Mouse (Mus musculus) stomach, embryonic 16.5 days (tissue): ENCODE data around the gene Cx3cr1. TPM values are rescaled to one million over a fixed set of nuclear protein-coding genes. Genes with fewer than 3 reads are reported as not detected.

ENCODE experiments used
- ATAC-seq: fragments of 200-750 bp; cut with Nextera tagmentation; 2 replicates; pipeline ENCODE4 v1.8.0; 2017; ENCODE audit warnings: moderate number of reproducible peaks, moderate TSS enrichment; ENCODE audit not compliant: insufficient read depth, low FRiP score
- H3K27ac ChIP-seq: fragments of 300-500 bp; sonication (generic); 2 replicates; pipeline ENCODE4 v1.5.1; 2014; ENCODE audit warnings: low read length
- H3K27me3 ChIP-seq: fragments of 300-500 bp; sonication (generic); 2 replicates; pipeline ENCODE4 v1.6.1; 2014; ENCODE audit warnings: low read length, control low read depth, mixed read lengths; ENCODE audit not compliant: control insufficient read depth, insufficient read depth
- H3K36me3 ChIP-seq: fragments of 300-500 bp; sonication (generic); 2 replicates; pipeline ENCODE4 v1.6.1; 2014; ENCODE audit warnings: low read length; ENCODE audit not compliant: control insufficient read depth, insufficient read depth
- H3K4me1 ChIP-seq: fragments of 300-500 bp; sonication (generic); 2 replicates; pipeline ENCODE4 v1.6.1; 2014; ENCODE audit warnings: low read length, control low read depth, mixed read lengths; ENCODE audit not compliant: control insufficient read depth, insufficient read depth
- H3K4me2 ChIP-seq: fragments of 300-500 bp; sonication (generic); 2 replicates; pipeline ENCODE4 v1.6.1; 2014; ENCODE audit warnings: low read depth, low read length, mixed read lengths
- H3K4me3 ChIP-seq: fragments of 300-500 bp; sonication (generic); replicated peaks from 2 replicates; pipeline ENCODE4 v1.5.1; 2014; ENCODE audit warnings: mild to moderate bottlenecking, low read length
- H3K9ac ChIP-seq: fragments of 300-500 bp; sonication (generic); 2 replicates; pipeline ENCODE4 v1.6.1; 2014; ENCODE audit warnings: low read length
- H3K9me3 ChIP-seq: fragments of 300-500 bp; sonication (generic); replicated peaks from 2 replicates; pipeline ENCODE4 v1.6.1; 2016; ENCODE audit warnings: low read length, control low read depth; ENCODE audit not compliant: control insufficient read depth
- WGBS: fragments of 180-500 bp; shearing (Covaris S2); extraction: QIAGEN DNeasy Blood & Tissue Kit; methylation state at CpG from one replicate; pipeline ENCODE4 v1.1.7; 2014; 5-methylcytosine and 5-hydroxymethylcytosine counted together
- polyA plus RNA-seq: library from polyadenylated mRNA; unstranded; fragments of >200 nt; fragmentation: Nextera tagmentation; extraction: Ambion mirVana; gene quantifications from 2 replicates; pipeline ENCODE4 v1.2.1, GENCODE M21; 2015

Cx3cr1 gene
- polyA plus RNA-seq, 1 experiment from 2014 or later, result 15.2 TPM

- peak within 1 kb of the TSS; percentile 90 for H3K9ac ChIP-seq
- peak within 1 kb of the TSS; percentile 85 for H3K4me2 ChIP-seq
- whole genome bisulfite sequencing, result 4% methylated on average over 34 of the region's 34 CpGs
- no peaks in the 10 kb centered on the region for H3K27me3 ChIP-seq
- H3K4me3 ChIP-seq, result peak within 1 kb of the TSS; percentile 87
- ATAC-seq, result peak; percentile 99
- no peaks in the 10 kb centered on the region for H3K36me3 ChIP-seq
- H3K27ac ChIP-seq, result peak within 1 kb of the TSS; percentile 84
- H3K9me3 ChIP-seq, result no peaks in the 10 kb centered on the region
- peaks cover 14% of the 10 kb centered on the region for H3K4me1 ChIP-seq
These were observed 175.2 kb downstream of the Cx3cr1 start, which contains the start of gene Wdr48 for GRCm38 (mm10) chr9:119894339-119895009. Gene Wdr48 (plus strand): TSS chr9:119894878.

- no peak overlapping the region for H3K9ac ChIP-seq
- WGBS, result 87% methylated on average over 5 of the region's 5 CpGs
- H3K36me3 ChIP-seq, result no peaks in the 10 kb centered on the region
- H3K27me3 ChIP-seq, result no peaks in the 10 kb centered on the region
- H3K27ac ChIP-seq, result no peak overlapping the region
- no peak for ATAC-seq
- H3K9me3 ChIP-seq, result no peaks in the 10 kb centered on the region
- peak overlapping the region; percentile 78; the same call in 1 of the 2 replicates for H3K4me2 ChIP-seq
- no peak overlapping the region for H3K4me3 ChIP-seq
- peaks cover 14% of the 10 kb centered on the region for H3K4me1 ChIP-seq
These were observed 175.8 kb downstream of the Cx3cr1 start for GRCm38 (mm10) chr9:119893881-119894280.

- H3K4me3 ChIP-seq, result no peak overlapping the region
- 43% methylated on average over 2 of the region's 2 CpGs for WGBS
- no peak for ATAC-seq
- H3K36me3 ChIP-seq, result no peaks in the 10 kb centered on the region
- H3K9ac ChIP-seq, result no peak overlapping the region
- H3K4me2 ChIP-seq, result no peak overlapping the region
- no peak overlapping the region for H3K27ac ChIP-seq
- H3K9me3 ChIP-seq, result no peaks in the 10 kb centered on the region
- peaks cover 8% of the 10 kb centered on the region for H3K4me1 ChIP-seq
- H3K27me3 ChIP-seq, result no peaks in the 10 kb centered on the region
These were observed 179.0 kb downstream of the Cx3cr1 start for GRCm38 (mm10) chr9:119890692-119891091.

- H3K27me3 ChIP-seq, result no peaks in the 10 kb centered on the region
- H3K4me1 ChIP-seq, result peaks cover 5% of the 10 kb centered on the region
- ATAC-seq, result no peak
- 84% methylated on average over 9 of the region's 9 CpGs for WGBS
- H3K27ac ChIP-seq, result no peak overlapping the region
- no peak overlapping the region for H3K9ac ChIP-seq
- H3K36me3 ChIP-seq, result no peaks in the 10 kb centered on the region
- no peak overlapping the region for H3K4me2 ChIP-seq
- no peaks in the 10 kb centered on the region for H3K9me3 ChIP-seq
- H3K4me3 ChIP-seq, result no peak overlapping the region
These were observed 180.2 kb downstream of the Cx3cr1 start for GRCm38 (mm10) chr9:119889446-119889845.

- no peak for ATAC-seq
- 67% methylated on average over 2 of the region's 2 CpGs for WGBS
- no peak overlapping the region for H3K27ac ChIP-seq
- no peaks in the 10 kb centered on the region for H3K36me3 ChIP-seq
- no peaks in the 10 kb centered on the region for H3K9me3 ChIP-seq
- H3K9ac ChIP-seq, result no peak overlapping the region
- no peaks in the 10 kb centered on the region for H3K4me1 ChIP-seq
- no peak overlapping the region for H3K4me2 ChIP-seq
- H3K4me3 ChIP-seq, result no peak overlapping the region
- H3K27me3 ChIP-seq, result no peaks in the 10 kb centered on the region
These were observed 180.8 kb downstream of the Cx3cr1 start for GRCm38 (mm10) chr9:119888843-119889246.

GRCm38 (mm10) chr9:119887144-119887901, 182.4 kb downstream of the Cx3cr1 start:
- no peaks in the 10 kb centered on the region for H3K27me3 ChIP-seq
- H3K4me3 ChIP-seq, result no peak overlapping the region
- no peaks in the 10 kb centered on the region for H3K4me1 ChIP-seq
- H3K36me3 ChIP-seq, result no peaks in the 10 kb centered on the region
- 63% methylated on average over 4 of the region's 4 CpGs for WGBS
- no peaks in the 10 kb centered on the region for H3K9me3 ChIP-seq
- no peak overlapping the region for H3K9ac ChIP-seq
- no peak overlapping the region for H3K4me2 ChIP-seq
- ATAC-seq, result no peak
- no peak overlapping the region for H3K27ac ChIP-seq

GRCm38 (mm10) chr9:119854170-119854569, 215.5 kb downstream of the Cx3cr1 start:
- Histone ChIP-seq H3K27me3 (no peaks in the 10 kb centered on the region), H3K36me3 (no peaks in the 10 kb centered on the region), H3K9ac (no peak overlapping the region), H3K4me3 (no peak overlapping the region), H3K4me2 (no peak overlapping the region), H3K4me1 (no peaks in the 10 kb centered on the region; the same call in 1 of the 2 replicates), H3K27ac (no peak overlapping the region), H3K9me3 (no peaks in the 10 kb centered on the region)
- WGBS, result 55% methylated on average over 8 of the region's 8 CpGs
- no peak; the same call in 1 of the 2 replicates for ATAC-seq

GRCm38 (mm10) chr9:119853071-119853846, 216.4 kb downstream of the Cx3cr1 start:
- no peak overlapping the region for H3K4me3 ChIP-seq
- H3K27me3 ChIP-seq, result no peaks in the 10 kb centered on the region
- ATAC-seq, result no peak
- H3K4me1 ChIP-seq, result no peaks in the 10 kb centered on the region; the same call in 1 of the 2 replicates
- no peaks in the 10 kb centered on the region for H3K36me3 ChIP-seq
- WGBS, result 52% methylated on average over 2 of the region's 2 CpGs
- H3K9me3 ChIP-seq, result no peaks in the 10 kb centered on the region
- H3K9ac ChIP-seq, result no peak overlapping the region
- H3K27ac ChIP-seq, result no peak overlapping the region
- no peak overlapping the region for H3K4me2 ChIP-seq
